Mouse (Mus musculus): ENCODE measurements around the gene Glmp. TPM values are rescaled to one million over a fixed set of nuclear protein-coding genes. Genes with fewer than 3 reads are reported as not detected.
A peak's percentile ranks its signal among the peaks of the same experiment; 100 is the strongest.
"Not testable (repeated sequence)": the region's sequence is repeated elsewhere in the genome, so short reads cannot be mapped to it uniquely, and the experiment has no call there.

The Glmp gene
- polyA plus RNA-seq, 1 experiment from 2014 or later: 124 TPM

GRCm38 (mm10) chr3:88339006-88339405, 14.2 kb downstream of the Glmp start:
- Histone ChIP-seq H3K36me3 (replicated peaks) (peaks cover 53% of the 10 kb centered on the region), H3K27ac (no peak overlapping the region), H3K9me3 (no peaks in the 10 kb centered on the region), H3K27me3 (ENCODE audit: poor library complexity, severe bottlenecking) (no peaks in the 10 kb centered on the region), H3K4me1 (peaks cover 38% of the 10 kb centered on the region), H3K4me3 (no peak overlapping the region)
- no peak for DNase-seq (ENCODE audit: extremely low spot score, low spot score)
- 91% methylated on average over 3 of the region's 3 CpGs for WGBS

GRCm38 (mm10) chr3:88350732-88351131, 25.9 kb downstream of the Glmp start:
- Histone ChIP-seq H3K4me1 (no peaks in the 10 kb centered on the region), H3K9me3 (no peaks in the 10 kb centered on the region), H3K36me3 (replicated peaks) (peaks cover 100% of the 10 kb centered on the region), H3K4me3 (no peak overlapping the region), H3K27me3 (ENCODE audit: poor library complexity, severe bottlenecking) (no peaks in the 10 kb centered on the region), H3K27ac (no peak overlapping the region)
- no peak for DNase-seq (ENCODE audit: extremely low spot score, low spot score)
- 95% methylated on average over 13 of the region's 13 CpGs for WGBS

GRCm38 (mm10) chr3:88352907-88353306, 28.1 kb downstream of the Glmp start:
- H3K4me3 ChIP-seq: no peak overlapping the region
- no peak for DNase-seq (ENCODE audit: extremely low spot score, low spot score)
- no peaks in the 10 kb centered on the region for H3K27me3 ChIP-seq (ENCODE audit: poor library complexity, severe bottlenecking)
- H3K4me1 ChIP-seq: no peaks in the 10 kb centered on the region
- H3K27ac ChIP-seq: no peak overlapping the region
- H3K36me3 ChIP-seq (replicated peaks): peaks cover 100% of the 10 kb centered on the region
- no peaks in the 10 kb centered on the region for H3K9me3 ChIP-seq
- WGBS: 94% methylated on average over 9 of the region's 9 CpGs

- H3K27me3 ChIP-seq (ENCODE audit: poor library complexity, severe bottlenecking): no peaks in the 10 kb centered on the region
- no peaks in the 10 kb centered on the region for H3K4me1 ChIP-seq
- no peak for DNase-seq (ENCODE audit: extremely low spot score, low spot score)
- 93% methylated on average over 8 of the region's 8 CpGs for whole genome bisulfite sequencing
- H3K9me3 ChIP-seq: no peaks in the 10 kb centered on the region
- H3K4me3 ChIP-seq: no peak overlapping the region
- H3K36me3 ChIP-seq (replicated peaks): peaks cover 100% of the 10 kb centered on the region
- H3K27ac ChIP-seq: no peak overlapping the region
Observed at GRCm38 (mm10) chr3:88354396-88355165, 29.8 kb downstream of the Glmp start.

GRCm38 (mm10) chr3:88359584-88359983, 34.8 kb downstream of the Glmp start:
- peaks cover 25% of the 10 kb centered on the region for H3K4me1 ChIP-seq
- H3K9me3 ChIP-seq: no peaks in the 10 kb centered on the region
- no peak overlapping the region for H3K4me3 ChIP-seq
- H3K36me3 ChIP-seq (replicated peaks): peaks cover 86% of the 10 kb centered on the region
- DNase-seq (ENCODE audit: extremely low spot score, low spot score): no peak
- peak overlapping the region; percentile 32; the same call in 1 of the 2 replicates for H3K27ac ChIP-seq
- 82% methylated on average over 5 of the region's 5 CpGs for WGBS
- peaks cover 10% of the 10 kb centered on the region for H3K27me3 ChIP-seq (ENCODE audit: poor library complexity, severe bottlenecking)

- Histone ChIP-seq H3K27ac (peak overlapping the region; percentile 32; the same call in 1 of the 2 replicates), H3K27me3 (ENCODE audit: poor library complexity, severe bottlenecking) (peaks cover 14% of the 10 kb centered on the region), H3K36me3 (replicated peaks) (peaks cover 82% of the 10 kb centered on the region), H3K4me3 (no peak overlapping the region), H3K9me3 (no peaks in the 10 kb centered on the region), H3K4me1 (peaks cover 29% of the 10 kb centered on the region)
- DNase-seq (ENCODE audit: extremely low spot score, low spot score): no peak
- WGBS: 75% methylated on average over 3 of the region's 3 CpGs
Observed at GRCm38 (mm10) chr3:88359989-88360388, 35.2 kb downstream of the Glmp start.

- Histone ChIP-seq H3K36me3 (replicated peaks) (peaks cover 71% of the 10 kb centered on the region), H3K27me3 (ENCODE audit: poor library complexity, severe bottlenecking) (peaks cover 25% of the 10 kb centered on the region), H3K4me1 (peaks cover 35% of the 10 kb centered on the region), H3K9me3 (no peaks in the 10 kb centered on the region), H3K27ac (no peak overlapping the region), H3K4me3 (no peak overlapping the region)
- WGBS: 90% methylated on average over 6 of the region's 6 CpGs
- no peak for DNase-seq (ENCODE audit: extremely low spot score, low spot score)
Observed at GRCm38 (mm10) chr3:88361096-88361495, 36.3 kb downstream of the Glmp start.

- no peak for DNase-seq (ENCODE audit: extremely low spot score, low spot score)
- peaks cover 39% of the 10 kb centered on the region for H3K4me1 ChIP-seq
- H3K27me3 ChIP-seq (ENCODE audit: poor library complexity, severe bottlenecking): peaks cover 32% of the 10 kb centered on the region
- H3K36me3 ChIP-seq (replicated peaks): peaks cover 64% of the 10 kb centered on the region
- no peak overlapping the region for H3K4me3 ChIP-seq
- WGBS: 95% methylated on average over 2 of the region's 2 CpGs
- no peak overlapping the region for H3K27ac ChIP-seq
- H3K9me3 ChIP-seq: no peaks in the 10 kb centered on the region
Observed at GRCm38 (mm10) chr3:88361612-88362313, 36.9 kb downstream of the Glmp start.

GRCm38 (mm10) chr3:88363700-88364099, 38.9 kb downstream of the Glmp start:
- peaks cover 41% of the 10 kb centered on the region for H3K27me3 ChIP-seq (ENCODE audit: poor library complexity, severe bottlenecking)
- 0 out of 2 replicates have a peak overlapping the region, but pooled peaks have one; percentile 31 for H3K4me3 ChIP-seq
- H3K36me3 ChIP-seq (replicated peaks): peaks cover 45% of the 10 kb centered on the region
- H3K9me3 ChIP-seq: no peaks in the 10 kb centered on the region
- no peak for DNase-seq (ENCODE audit: extremely low spot score, low spot score)
- H3K4me1 ChIP-seq: peaks cover 44% of the 10 kb centered on the region
- 0 out of 2 replicates have a peak overlapping the region, but pooled peaks have one; percentile 11 for H3K27ac ChIP-seq
- WGBS: 72% methylated on average over 4 of the region's 4 CpGs

GRCm38 (mm10) chr3:88364337-88364736, 39.5 kb downstream of the Glmp start, which contains the start of gene Paqr6:
Gene Paqr6, plus strand, starts transcription at chr3:88364584.
- Histone ChIP-seq H3K36me3 (replicated peaks) (peaks cover 38% of the 10 kb centered on the region), H3K9me3 (no peaks in the 10 kb centered on the region), H3K27ac (peak within 1 kb of the TSS; percentile 40; the same call in 1 of the 2 replicates), H3K4me1 (peaks cover 44% of the 10 kb centered on the region), H3K4me3 (peak within 1 kb of the TSS; percentile 31), H3K27me3 (ENCODE audit: poor library complexity, severe bottlenecking) (peaks cover 41% of the 10 kb centered on the region)
- DNase-seq (ENCODE audit: extremely low spot score, low spot score): peak; percentile 56
- WGBS: under 1% methylated on average over 16 of the region's 16 CpGs

- DNase-seq (ENCODE audit: extremely low spot score, low spot score): no peak
Observed at GRCm38 (mm10) chr3:88365705-88366361, 41.0 kb downstream of the Glmp start.

GRCm38 (mm10) chr3:88366830-88367428, 42.1 kb downstream of the Glmp start:
- Histone ChIP-seq H3K9me3 (peaks cover 16% of the 10 kb centered on the region), H3K4me1 (peaks cover 33% of the 10 kb centered on the region), H3K27me3 (ENCODE audit: poor library complexity, severe bottlenecking) (peaks cover 41% of the 10 kb centered on the region), H3K4me3 (peak overlapping the region; percentile 40), H3K36me3 (replicated peaks) (peaks cover 12% of the 10 kb centered on the region), H3K27ac (peak overlapping the region; percentile 48; the same call in 1 of the 2 replicates)
- 6% methylated on average over 22 of the region's 22 CpGs for WGBS
- not testable (repeated sequence) for DNase-seq (ENCODE audit: extremely low spot score, low spot score)

More at GRCm38 (mm10) chr3:88365705-88366361, 41.0 kb downstream of the Glmp start:
- Histone ChIP-seq H3K9me3 (peaks cover 13% of the 10 kb centered on the region), H3K36me3 (replicated peaks) (peaks cover 23% of the 10 kb centered on the region), H3K27ac (no peak overlapping the region), H3K4me3 (no peak overlapping the region), H3K27me3 (ENCODE audit: poor library complexity, severe bottlenecking) (peaks cover 41% of the 10 kb centered on the region), H3K4me1 (peaks cover 44% of the 10 kb centered on the region)
- 40% methylated on average over 34 of the region's 34 CpGs for WGBS
